Mouse (Mus musculus): ENCODE results near the gene 3110082I17Rik.

- TF ChIP-seq CTCF (IDR thresholded peaks at IDR 0.05; ENCODE audit: low read depth, low read length) (no peak), GATA1 (IDR thresholded peaks at IDR 0.05; ENCODE audit: borderline replicate concordance, low read length) (no peak), TAL1 (conservative IDR thresholded peaks at IDR 0.05; ENCODE audit: low read depth, low read length) (no peak)
Measured at GRCm38 (mm10) chr5:139351628-139352027, 108.7 kb downstream of the 3110082I17Rik start.
